Mouse (Mus musculus) urinary bladder, postnatal 14 days (tissue): Measurements from ENCODE around the gene Dcaf11.

Source experiments
- DNase-seq: peaks from one replicate; pipeline ENCODE4 v3.0.0; 2021; ENCODE audit warnings: low spot score

The Dcaf11 gene

GRCm38 (mm10) chr14:55584702-55585565 is 25.1 kb downstream of the Dcaf11 start, which contains the start of gene Emc9:
TSS of gene Emc9 (minus strand) at chr14:55585302.
- DNase-seq = peak; percentile 78

- DNase-seq = no peak
These were observed 25.8 kb downstream of the Dcaf11 start for GRCm38 (mm10) chr14:55585566-55585960.

- DNase-seq = no peak
These were observed 26.3 kb downstream of the Dcaf11 start for GRCm38 (mm10) chr14:55586149-55586548.

GRCm38 (mm10) chr14:55589271-55589670 is 29.5 kb downstream of the Dcaf11 start:
- DNase-seq = no peak

GRCm38 (mm10) chr14:55589771-55590448 is 30.1 kb downstream of the Dcaf11 start:
- DNase-seq = no peak

GRCm38 (mm10) chr14:55590748-55591330 is 31.0 kb downstream of the Dcaf11 start, which contains the start of gene Psme2:
TSS of gene Psme2 (minus strand) at chr14:55591113.
- peak; percentile 94 for DNase-seq

- DNase-seq = peak; percentile 96
These were observed 31.6 kb downstream of the Dcaf11 start, which contains the start of gene Rnf31 for GRCm38 (mm10) chr14:55591331-55591891. TSS of gene Rnf31 (plus strand) at chr14:55591708.

- DNase-seq = no peak
These were observed 32.4 kb downstream of the Dcaf11 start for GRCm38 (mm10) chr14:55592226-55592625.

GRCm38 (mm10) chr14:55596036-55596690 is 36.4 kb downstream of the Dcaf11 start:
- DNase-seq = no peak

- DNase-seq = no peak
These were observed 39.0 kb downstream of the Dcaf11 start for GRCm38 (mm10) chr14:55598521-55599390.

GRCm38 (mm10) chr14:55603271-55603632 is 43.4 kb downstream of the Dcaf11 start, which contains the start of gene Irf9:
TSS of gene Irf9 (plus strand) at chr14:55603571.
- DNase-seq = no peak

GRCm38 (mm10) chr14:55603633-55604576 is 44.1 kb downstream of the Dcaf11 start:
- peak; percentile 94 for DNase-seq

- DNase-seq = no peak
These were observed 45.0 kb downstream of the Dcaf11 start for GRCm38 (mm10) chr14:55604823-55605222.

- DNase-seq = no peak
These were observed 46.1 kb downstream of the Dcaf11 start for GRCm38 (mm10) chr14:55605743-55606459.

GRCm38 (mm10) chr14:55608339-55608738 is 48.5 kb downstream of the Dcaf11 start:
- DNase-seq = no peak

GRCm38 (mm10) chr14:55613346-55613745 is 53.5 kb downstream of the Dcaf11 start:
- DNase-seq = no peak

- no peak for DNase-seq
These were observed 54.9 kb downstream of the Dcaf11 start for GRCm38 (mm10) chr14:55614565-55615178.

GRCm38 (mm10) chr14:55615876-55616275 is 56.1 kb downstream of the Dcaf11 start:
- no peak for DNase-seq
